Mouse (Mus musculus) c-Kit-positive CD71-negative TER-119-negative erythroid progenitor cells, embryonic 14.5 days (primary cell): ENCODE results near the gene Bicd2.

Experiments used
- DNase-seq: peaks from one replicate; pipeline ENCODE4 v3.0.0-alpha.2; 2013; ENCODE audit warnings: low read depth

The Bicd2 gene

DNA sequence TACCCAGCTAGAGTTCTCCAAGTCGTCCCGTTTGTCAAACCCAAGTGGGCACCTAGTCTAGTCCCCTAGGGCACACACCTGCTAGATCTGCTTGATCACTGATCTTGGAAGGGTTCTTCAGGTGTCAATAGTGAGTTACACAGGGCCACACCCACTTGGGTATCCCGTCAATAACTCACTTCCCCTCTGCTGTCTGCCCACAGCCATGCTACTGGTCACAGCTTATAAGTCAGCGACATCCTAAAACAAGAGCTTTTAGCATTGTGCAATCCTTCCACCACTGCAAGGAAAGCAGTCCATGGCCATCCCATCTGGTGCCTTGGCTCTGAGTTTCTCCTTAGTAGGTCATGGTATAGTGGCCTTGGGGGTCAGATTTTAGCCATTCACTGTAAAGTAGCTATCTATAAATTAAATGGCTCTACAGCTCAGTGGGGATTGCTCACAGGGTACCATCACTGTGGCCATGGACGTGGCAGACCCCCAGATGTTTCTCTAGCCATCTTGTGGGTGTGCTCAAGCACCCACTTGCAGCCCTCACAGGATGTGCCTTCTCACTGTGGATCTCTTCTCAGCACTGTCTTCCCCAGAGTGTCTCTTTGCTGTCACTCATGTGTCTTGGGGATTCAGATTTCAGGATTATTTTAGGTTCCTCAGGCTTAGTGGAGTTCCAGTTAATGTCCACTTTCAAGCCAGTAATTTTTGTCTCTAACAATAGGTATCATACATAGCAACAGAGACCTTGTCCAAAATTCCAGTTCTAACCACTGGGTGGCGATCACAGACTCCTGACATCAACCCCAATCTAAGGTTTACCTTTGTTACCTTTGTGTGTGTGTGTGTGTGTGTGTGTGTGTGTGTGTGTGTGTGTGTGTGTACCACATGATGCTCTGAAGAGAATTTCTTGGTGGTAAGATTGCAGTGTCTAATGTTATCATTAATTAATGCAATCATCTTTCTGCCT, 14.9 kb upstream of the Bicd2 start:
- no peak for DNase-seq

DNA sequence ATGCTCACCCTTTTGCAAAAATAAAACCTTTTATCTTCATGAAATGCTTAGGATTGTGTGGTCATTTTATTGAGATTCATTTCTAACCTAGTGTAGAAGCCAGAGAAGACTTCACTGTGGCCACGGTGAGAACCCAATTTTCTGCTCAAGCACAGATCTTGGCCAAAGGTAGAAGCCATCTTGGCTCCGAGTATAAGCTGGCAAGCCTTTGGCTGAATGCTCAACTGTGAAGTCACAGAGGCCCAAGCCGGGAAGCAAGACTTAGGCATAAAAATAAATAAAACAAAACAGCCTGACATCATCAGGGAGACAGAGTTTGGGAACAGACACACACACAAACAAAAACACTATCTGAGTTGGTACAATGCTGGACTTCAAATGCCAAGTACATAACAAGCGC, 13.3 kb upstream of the Bicd2 start:
- no peak for DNase-seq

DNA sequence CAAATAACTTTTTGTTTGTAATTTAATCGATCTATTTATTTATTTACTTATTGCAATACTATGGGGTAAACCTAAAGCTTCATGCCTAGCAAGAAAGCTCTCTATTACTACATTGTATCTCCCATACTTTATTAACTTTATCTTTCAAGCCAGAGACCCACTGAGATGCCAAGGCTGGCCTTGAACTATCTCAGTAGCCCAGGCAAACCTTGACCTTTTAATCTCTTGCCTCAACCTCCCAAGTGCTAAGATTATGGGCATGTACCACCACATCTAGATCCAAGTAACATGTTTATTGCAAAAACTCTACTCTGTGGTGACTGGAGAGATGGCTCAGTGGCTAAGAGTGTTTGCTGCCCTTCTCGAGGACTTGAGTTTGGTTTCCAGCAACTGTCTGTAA, 8.1 kb upstream of the Bicd2 start:
- DNase-seq: no peak

DNA sequence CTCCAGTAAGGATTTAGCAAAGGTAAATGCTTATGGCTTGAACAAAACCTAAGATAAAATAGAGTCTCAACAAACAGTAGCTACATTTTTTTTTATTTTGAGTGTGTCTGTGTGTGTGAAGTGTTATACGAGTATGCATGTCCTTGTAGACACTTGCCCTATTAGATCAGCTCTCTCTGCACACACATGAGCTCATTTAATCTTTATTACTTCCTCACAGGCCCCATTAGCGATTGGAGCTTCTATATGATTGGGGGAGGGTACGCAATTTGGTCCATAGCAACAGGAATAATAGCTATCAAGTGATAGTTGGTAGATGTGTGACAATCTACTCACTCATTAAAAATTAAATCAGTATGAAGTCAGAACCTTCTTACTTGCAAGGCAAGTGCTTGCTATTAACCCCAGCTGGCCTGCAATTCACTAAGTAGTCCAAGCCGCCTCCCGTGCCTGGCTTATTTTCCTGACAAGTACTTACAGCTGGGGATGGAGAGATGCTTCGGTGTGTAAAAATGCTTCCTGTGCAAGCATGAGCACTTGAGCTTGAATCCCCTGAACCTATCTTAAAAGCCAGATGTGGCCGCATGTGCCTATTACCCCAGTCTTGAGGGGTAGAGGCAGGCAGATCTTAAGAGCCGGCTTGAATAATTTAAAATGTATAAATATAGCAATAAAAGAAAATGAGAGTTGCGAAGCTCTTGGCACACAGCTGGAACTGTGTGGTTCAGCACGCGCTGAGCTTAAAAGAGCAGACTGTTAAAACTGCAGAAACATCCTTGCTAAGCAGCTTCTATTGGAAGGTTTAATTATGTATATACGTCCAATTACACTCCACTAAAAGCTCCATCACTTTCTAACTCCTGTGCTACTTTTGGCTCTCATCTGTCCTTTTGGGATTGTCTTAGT, 6.1 kb upstream of the Bicd2 start:
- DNase-seq: no peak

DNA sequence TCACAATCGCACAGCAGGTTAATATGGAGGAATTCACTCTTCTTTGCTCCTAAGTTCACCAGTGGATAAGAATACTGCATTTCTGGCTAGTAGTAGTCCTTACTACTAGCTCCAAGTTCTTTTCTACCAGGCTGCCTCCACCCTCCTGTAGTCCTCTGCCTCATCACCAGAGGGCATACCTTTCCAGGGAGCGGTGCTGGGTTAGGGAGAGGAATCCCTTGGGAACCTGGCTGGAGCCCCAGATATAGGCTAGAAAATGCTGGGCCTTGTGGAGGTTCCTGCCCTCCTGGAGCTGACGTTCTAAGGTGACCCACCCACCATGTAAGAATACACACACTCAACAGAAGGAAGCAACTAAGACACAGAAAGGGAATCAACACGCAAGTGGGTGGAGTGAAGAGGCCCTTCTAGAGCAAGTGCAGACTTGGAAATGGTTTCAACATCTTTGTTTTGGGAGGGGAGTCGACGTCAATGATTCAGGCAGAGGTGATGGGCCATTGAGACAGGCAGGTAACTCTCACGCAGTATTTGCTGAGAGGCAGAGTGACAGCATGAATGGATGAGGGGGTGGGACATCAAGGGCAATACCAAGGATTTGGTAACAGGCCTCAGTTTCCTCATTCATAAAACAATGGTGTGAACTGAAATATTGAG, 2.4 kb upstream of the Bicd2 start:
- DNase-seq: no peak

DNA sequence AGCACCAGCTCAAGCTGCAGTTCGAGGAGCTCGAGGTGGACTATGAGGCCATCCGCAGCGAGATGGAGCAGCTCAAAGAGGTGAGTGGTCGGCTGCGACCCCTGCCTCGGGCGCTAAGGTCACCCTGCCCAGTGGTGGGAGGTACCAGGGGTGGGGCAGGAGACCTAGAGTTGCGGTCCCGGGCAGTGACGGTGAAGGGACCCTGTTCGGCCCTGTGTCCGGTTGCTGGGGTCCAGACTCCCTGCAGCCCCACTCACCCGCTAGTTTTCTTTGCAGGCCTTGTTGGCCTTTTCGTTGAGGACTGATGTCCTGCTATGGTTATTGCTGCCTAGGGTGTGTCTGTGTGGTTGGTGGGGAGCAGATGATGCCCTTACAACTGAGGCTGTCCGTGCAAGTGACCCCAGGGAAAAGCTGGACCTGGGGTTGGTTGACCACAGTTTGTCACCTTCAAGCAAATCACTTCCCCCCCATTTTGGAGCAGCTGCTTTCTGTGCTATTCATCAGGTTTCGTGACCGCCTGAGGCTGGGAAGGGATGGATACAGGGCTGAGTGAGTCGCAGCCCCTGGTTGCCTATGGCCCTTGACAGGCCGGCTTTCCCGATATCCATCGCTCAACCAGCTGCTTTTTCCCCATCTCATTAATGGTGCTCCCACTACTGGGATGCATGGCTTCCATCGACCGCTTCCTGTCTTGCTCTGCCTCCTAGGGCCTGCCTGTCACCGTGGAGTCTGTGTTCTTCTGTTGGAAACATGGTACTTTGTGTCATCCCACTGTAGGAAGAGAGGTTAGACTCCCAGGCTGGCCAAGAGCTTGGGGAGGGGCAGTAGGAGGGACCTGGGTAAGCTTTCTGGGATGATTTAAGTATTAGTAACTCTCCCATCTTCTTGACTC, 692 bp downstream of the Bicd2 start:
- no peak for DNase-seq

DNA sequence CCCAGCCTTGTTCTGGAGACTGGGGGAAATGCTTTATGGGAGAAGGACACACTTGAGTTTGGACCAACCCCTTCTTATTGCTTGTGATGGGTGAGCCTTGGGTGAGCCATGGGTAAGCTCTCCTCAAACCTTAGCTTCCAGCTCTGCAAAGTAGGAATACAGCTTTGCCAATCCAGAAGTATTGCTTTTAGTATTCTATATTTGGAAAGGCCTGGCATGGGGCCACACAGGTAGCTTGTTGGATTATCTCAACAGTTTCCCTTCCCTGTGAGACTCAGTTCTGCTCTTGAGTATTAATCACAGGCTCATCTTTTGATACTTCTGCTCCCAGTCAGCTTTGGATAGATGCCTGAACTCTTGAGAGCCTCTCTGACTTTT, 1.3 kb downstream of the Bicd2 start:
- DNase-seq: no peak

DNA sequence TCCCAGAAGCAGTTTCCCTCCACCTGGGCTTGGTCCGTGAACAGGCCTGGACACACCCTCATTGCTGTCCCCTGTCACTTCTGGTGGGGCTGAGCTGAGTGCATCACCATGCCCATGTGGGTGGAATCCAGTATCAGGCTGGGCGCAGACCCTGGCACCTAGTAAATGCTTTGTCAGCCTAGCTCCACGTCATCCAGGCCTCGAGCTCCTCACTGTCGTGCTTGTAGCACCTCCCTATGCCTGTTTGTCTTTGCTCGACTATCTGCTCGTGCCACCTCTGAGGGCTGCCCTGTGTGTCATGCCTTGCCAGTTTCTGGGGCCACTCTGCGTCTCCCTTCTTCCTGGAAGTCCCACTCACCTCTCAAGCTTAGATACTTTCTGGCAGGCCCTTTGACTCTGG, 3.2 kb downstream of the Bicd2 start:
- no peak for DNase-seq

DNA sequence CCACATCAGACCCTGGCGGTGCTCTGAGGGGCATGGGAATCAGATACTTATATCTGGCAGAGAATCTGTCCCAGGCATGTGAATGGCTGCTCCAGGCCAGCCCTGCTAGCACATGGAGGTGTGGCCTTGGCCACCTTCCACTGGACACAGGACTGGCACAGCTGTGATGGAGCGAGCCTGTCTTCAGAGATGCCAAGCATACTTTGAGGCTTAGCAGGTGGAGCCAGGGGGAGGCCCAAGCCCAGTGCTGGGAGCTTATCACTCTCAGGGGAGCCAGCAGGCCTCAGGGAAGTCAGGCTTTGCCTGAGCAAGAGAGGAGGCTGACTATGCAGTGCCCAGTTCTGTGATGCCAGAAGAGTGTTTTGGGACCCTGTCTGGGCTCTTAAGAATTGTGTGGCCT, 4.1 kb downstream of the Bicd2 start:
- DNase-seq: no peak

DNA sequence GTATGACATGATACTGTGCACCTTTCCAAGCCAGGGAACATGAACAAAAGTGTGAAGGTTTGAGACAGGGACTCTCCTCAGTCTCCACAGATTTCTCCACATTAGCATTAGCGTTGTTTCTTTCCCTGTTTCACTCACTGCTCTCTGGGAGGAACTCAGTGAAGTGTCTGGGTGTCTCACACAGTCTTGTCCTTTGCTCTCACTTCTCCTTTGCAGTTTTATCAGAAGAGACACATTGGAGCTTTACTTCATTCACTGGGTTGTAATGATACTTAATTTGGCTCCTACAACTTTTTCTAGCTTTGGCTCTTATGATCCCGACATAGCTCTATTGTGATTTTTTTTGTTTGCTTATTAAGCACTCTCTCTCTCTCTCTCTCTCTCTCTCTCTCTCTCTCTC, 7.1 kb downstream of the Bicd2 start:
- DNase-seq: no peak

DNA sequence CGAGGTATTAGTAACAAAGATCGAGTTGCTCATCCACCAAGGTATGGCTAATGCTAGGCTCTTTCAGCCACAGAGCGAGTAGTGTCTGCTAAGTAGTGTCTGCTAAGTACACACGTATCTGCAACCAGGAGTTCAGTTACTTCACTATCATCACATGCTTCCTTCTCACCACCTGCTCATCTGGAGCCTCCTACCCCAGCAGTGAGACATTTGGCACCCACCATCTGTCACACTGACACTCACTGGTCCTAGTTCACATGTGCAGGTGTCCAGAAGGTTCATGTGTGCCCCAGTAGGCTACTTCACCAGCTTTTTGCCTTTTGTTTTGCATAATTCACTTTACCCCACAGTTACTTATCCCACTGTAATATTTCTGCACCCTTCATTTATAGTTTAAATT, 8.0 kb downstream of the Bicd2 start:
- DNase-seq: no peak

DNA sequence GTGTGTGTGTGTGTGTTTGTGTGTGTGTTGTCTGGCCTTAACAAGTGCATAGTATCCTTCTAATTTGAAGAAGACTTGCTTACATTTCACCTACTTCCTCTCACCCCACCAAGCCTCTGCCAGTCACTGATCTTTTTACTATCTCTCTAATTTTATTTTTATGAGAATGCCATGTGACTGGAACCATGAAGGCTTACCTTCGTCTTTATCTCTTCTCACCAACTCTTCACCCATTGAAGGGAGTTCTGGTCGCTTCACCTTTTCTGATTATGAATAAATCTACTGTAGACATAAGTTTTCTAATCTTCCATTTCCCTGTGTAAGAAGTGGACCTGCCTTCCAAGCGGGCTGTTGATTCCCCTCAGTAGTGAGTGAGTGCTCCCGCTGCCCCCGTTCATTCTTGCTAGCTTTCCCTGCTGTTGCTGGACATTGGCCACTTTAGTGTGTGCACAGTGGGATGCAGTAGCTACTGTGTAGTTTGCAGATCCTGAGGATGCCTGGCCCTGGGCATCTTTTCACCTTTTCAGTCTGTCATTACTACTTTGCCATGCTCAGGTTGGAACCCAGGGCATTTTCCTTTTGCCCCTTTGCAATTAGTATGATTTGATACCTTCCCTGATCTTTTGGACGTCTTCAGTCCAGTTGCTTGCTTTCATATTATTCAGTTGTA, 8.6 kb downstream of the Bicd2 start:
- no peak for DNase-seq

DNA sequence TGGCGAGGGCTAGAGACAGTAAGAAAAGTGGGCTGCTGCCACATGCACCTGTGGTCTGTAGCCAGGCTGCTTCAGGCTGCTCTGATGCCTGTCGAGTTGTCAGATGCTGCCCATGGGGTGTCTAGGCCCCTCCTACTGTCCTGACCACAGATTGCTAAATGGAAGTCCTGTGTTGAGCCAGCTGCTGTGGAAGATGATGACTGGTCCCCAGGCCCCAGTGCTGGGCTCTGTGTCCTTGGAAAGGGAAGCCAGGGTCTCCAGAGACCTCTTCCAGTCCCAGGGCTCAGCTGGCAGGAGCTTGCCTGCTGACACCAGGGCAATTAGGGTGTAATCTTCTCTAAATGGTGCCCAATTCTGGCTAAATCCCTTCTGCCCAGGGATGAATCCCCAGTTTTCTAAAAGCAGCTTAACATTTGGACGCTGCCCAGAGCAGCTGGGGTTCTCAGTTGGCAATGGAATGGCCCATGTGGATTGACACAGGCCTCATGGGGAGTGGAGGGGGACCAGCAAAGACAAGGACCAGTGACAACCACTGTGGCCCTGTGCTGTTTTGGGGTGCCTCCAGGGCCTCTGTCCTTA, 11.3 kb downstream of the Bicd2 start:
- DNase-seq: no peak

DNA sequence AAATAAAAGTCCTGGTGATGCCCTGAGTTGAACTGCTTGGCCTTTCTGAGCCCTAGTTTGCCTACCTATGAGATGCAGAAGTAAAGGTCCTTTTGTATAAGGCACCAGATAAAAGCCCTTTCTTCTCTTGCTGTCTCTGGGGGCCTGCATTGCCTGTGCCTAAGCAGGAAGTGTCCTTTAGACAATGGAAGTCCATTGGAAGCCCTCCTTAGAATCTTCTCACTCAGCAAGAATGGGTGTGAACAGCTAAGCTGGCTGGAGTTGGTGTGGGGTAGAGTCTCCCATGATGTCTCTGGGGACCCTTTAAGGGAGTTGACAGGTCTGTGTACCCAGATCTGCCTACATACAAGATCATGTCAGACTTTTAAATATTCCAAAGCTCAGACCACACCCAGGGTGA, 12.0 kb downstream of the Bicd2 start:
- no peak for DNase-seq

DNA sequence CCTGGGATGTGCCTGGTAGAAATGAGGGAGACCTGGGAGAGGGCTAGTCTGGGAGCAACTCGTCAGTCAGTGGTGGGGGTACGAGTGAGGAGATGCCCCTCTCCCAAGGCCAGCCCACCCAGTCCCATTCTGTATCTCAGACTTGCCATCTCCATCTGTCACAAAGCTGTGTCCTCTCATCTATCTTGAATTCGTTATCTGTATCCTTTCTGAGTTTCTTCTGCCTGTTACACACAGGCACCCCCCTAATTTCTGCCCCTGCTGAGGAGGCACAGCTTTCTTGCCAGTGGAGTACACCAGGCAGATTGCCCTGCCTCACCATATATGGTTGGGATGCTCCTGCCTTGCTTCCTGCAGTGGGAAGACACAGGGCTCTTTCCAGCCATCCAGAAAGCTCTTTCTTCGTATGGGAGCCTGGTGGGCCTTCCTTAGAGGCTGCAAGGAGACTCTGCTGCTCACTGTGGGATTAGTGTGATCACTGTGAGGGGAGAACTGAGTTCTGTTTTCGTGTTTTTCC, 12.7 kb downstream of the Bicd2 start:
- no peak for DNase-seq

DNA sequence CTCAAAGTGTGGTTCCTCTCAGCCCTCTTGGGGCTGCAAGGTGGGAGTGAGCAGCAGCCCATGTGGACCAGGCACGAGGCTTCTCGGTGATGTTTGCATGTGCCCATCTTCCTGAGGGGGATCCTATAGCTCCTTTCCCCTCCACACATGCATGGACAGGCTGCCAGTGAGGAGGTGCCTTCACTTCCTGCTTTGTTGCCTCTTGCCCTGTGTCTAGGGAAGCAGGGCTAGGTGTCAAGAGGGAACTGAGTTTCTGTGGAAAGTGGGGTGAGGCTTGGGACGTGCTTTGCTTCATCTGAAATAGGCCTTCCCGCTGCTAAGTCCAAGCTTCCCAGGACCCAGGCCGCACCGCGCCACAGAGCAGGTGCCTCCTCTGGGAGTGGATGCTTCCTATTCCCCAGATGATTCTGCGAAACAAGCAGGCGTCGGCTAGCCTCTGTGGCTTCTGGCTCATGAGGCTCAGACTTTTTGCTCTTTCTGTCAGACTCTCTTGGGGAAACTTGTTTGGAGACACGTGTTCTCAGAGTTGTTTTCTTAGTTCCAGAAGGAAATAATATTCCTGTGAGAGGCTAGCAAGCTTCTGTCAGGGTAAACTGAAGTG, 14.2 kb downstream of the Bicd2 start:
- DNase-seq: no peak

DNA sequence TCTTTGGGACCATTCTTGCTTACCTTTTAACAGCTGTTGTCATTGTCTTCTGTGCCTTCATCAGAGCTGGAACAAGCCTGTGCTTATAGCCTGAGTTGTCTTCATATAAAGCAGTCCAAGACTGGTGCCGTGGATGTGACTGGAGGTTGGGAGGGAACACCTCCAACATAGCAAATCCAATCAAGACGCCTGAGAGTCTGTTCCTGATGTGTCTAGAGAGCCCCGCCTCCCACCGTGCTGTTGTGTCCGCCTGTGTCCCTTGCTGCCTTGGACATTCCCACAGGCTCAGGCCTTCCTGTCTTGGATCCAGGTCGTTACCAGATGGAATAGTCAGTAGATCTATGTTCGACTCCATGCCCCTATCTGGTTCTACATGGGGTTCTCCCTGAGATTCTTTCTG, 14.7 kb downstream of the Bicd2 start:
- no peak for DNase-seq

DNA sequence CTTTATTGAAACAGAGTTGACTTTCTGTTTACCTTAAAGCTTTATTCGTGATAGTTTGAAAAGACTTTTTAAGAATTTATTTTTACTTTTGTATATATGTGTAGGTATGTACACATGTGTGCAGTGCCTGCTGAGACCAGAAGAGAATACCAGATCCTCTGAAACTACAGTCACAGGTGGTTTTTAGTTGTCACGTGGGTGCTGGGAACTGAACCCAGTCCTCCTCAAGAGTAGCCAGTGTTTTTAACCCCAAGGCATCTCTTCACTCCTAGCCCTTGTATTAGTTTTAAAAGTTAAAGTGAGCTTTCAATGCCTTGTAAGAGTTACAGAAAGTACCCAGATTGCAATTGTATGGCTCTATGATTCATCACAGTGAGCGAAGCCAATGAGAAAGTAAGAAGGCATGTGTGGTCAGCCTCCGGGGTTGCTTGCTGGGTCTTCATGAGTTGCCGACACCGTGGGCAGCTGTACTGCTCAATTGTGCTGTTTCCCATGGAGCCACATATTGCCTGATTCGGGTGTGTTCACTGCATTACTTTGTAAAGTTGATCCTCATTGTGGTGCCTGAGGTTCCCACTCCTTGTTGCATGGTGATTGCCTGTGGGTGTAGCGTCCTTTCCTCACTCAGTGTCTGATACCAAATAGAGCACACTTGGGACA, 16.1 kb downstream of the Bicd2 start:
- DNase-seq: no peak

DNA sequence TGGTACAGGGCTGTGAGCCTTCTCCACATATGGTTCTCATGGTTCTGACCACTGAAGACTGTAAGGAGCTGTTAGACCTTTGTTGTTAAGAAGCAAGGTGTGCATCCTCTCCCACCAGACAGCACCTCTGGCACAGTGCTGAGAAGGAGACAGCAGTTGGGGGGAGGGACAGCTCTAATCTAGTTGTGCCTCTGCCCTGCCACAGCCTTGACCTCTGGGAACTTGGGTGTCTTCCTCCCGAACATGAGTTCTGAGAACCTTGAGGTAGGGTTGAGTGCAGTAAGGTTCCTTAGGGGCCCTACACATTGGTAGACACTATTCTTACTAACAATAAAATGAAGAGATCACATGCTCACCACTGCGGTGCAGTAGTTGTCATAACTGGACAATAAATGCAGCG, 16.8 kb downstream of the Bicd2 start:
- DNase-seq: no peak
